Mouse (Mus musculus) small intestine, adult 2 months (tissue): ENCODE data around the gene Tnfsfm13.

Source experiments
- CTCF ChIP-seq: fragments of 200-500 bp; IDR thresholded peaks from 2 replicates; pipeline ENCODE4 v1.5.1; 2012; ENCODE audit warnings: low read depth, mild to moderate bottlenecking, control low read depth, inconsistent platforms, low read length, moderate library complexity, mixed read lengths; ENCODE audit not compliant: insufficient replicate concordance, insufficient read length; ENCODE audit errors: extremely low read depth
- POLR2A ChIP-seq: fragments of 200-500 bp; IDR thresholded peaks from 2 replicates; pipeline ENCODE4 v1.6.1; 2012; ENCODE audit warnings: low read depth, mild to moderate bottlenecking, control low read depth, inconsistent platforms, low read length, moderate library complexity

GRCm38 (mm10) chr11:69723074-69723473 lies 27.2 kb upstream of the Tnfsfm13 start:
- TF ChIP-seq POLR2A (no peak), CTCF (no peak)
